Mouse (Mus musculus) liver, adult 2 months (tissue): ENCODE data around the gene Pdia5.

ENCODE experiments used
- CTCF ChIP-seq: fragments of 200-500 bp; IDR thresholded peaks from 2 replicates; pipeline ENCODE4 v1.5.1; 2011; ENCODE audit warnings: low read depth, low read length, control low read depth
- POLR2A ChIP-seq: fragments of 200-500 bp; IDR thresholded peaks from 2 replicates; pipeline ENCODE4 v1.6.1; 2011; ENCODE audit warnings: low read length, control low read depth; ENCODE audit not compliant: insufficient read depth; ENCODE audit errors: extremely low read depth

GRCm38 (mm10) chr16:35459584-35459983 is 31.1 kb downstream of the Pdia5 start:
- TF ChIP-seq CTCF (no peak), POLR2A (no peak)
